Mouse (Mus musculus) thymus, postnatal 10 days (tissue): Measurements from ENCODE around the gene Cel.

Experiments
- DNase-seq, 2 experiments: peaks; one replicate each; pipeline ENCODE4 v3.0.0; 2021; ENCODE audit warnings: low spot score in 2 of 2

The Cel gene

DNA sequence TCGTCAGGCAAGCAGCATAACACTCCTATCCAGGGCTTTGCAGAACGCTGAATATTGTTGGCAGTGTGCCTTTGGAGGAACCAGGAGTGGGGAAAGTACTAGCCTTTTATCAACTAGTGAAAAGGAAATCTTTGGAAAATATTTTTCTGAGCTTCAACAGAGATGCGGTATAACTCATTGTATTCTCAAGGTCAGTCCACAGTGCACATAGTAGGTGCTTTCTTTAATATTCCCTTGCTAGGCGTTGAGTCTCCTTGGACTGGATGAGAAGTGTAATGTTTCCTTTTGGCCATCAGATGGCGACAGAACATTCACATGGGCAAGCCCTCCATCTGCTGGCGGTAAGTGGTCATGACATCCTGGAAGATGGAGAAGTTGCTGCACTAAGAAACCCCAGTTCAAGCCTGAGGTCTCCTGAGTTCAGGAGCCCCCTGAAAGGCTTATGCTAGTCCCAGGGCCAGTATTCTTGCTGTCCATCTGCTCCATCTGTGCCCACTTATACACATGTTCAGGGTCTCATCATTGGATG, 21.9 kb upstream of the Cel start:
- peak; percentile 69 to 84 for DNase-seq

DNA sequence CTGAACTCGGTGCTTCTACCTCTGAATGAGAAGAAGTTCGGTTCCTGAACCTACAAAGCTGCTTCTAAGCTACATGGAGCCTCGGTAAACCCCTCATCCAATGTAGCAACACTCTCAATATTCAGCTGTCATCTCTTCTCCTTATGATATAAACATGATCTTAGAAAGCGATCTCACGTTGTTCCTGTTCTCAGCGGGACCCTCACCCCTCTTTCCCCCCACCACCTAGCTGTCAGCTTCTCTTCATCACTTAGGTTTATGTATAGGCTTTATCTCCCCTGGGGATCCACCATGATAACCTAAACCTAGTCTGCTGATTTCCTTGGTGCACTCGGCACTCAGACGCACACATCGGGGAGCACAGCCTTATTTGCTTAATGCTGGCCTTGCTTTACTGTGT, 20.4 kb upstream of the Cel start, which contains the start of gene Gtf3c5:
TSS of gene Gtf3c5 (minus strand) at position 101 of the 400 bp plus-strand sequence.
- no peak for DNase-seq

DNA sequence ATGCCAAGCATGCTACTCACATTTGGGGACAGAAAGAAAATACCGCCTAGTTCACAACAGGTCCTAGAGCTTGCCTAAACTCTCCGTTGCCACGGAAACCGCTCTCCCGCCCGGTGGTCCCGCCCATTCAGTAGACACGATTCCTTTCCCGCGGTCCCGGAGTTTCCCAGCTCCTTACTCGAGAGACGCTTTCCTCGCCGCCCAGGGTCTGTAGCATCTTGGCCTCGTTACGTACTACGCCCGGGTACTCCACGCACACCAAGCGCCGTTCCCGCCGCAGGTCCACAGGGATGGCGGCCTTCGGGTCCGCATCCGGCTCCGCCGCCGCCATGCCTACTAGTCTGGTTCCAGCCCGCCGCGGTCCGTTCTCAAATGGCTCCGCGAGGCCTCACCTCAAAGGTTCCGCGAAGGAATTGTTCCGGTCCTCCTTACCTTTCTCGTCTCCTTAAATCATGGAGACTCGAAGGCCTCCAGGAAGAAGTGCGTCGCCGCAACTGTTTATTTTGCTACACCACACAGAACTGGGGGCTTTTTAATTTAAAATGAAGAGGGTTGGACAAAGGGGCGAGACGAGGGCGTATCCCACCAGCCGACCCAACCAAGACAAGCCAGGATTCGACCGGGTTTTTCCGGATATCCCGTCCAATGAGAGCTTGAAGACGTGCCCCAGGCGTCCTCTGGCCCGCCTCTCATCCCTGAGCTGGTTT, 19.6 kb upstream of the Cel start:
- peak; percentile 79 to 88 for DNase-seq

DNA sequence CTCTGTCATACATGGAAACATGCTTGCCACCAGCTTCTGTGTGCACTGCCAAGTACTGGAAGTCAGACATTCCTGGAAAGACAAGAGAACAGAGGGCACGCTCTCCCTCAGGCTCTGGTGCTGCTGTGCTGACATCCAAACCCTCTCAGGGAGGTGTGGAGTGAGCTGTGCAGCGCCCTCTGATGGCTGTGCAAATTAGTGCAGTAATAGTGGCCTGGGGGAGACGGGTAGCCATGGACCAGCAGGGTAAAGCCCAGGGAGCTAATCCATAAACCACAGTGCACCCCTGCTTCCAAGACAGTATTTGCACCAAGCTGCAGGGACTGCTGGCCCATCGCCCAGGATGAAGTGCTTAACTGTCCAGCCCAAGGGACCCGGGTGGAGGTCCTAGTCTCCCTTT, 14.8 kb upstream of the Cel start:
- peak in 1 of 2 experiments; percentile 19 for DNase-seq

DNA sequence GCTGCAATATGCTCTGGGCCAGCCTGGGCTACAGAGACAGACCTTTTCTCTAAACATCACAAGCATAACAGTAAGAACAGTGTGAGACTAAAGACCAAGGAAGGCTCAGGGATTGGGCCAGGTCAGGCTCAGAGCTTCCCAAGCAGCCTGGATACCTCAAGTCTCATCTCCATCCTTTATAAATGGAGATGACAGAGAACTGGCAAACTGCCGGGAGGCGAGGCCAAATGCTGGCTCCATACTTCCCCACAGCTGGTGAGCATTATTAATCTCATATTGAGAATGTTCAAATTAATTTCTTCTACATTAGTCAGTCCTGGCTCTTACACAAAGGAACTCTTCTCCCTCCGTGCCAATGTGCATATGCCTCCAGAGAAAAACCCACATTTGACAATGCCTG, 13.6 kb upstream of the Cel start:
- DNase-seq = no peak

DNA sequence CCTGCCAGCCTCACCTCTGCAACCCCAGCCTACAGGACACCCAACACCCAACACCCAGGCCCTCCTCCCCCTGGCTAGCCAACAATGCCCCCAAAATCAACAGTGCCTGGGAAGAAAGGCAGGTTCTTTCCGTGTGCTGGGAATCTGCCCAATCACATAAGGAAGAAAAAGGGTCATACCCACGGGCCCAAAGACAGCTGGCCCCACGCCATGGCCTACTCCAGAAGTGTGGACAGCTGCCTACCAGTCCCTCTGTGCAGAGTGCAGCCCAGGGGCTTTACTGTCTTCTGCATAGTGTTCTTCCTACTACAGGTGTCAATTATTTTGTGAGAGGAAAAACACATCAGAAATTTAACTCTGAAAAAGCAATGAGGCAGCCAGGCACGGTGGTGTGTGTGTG, 12.1 kb upstream of the Cel start:
- no peak for DNase-seq

DNA sequence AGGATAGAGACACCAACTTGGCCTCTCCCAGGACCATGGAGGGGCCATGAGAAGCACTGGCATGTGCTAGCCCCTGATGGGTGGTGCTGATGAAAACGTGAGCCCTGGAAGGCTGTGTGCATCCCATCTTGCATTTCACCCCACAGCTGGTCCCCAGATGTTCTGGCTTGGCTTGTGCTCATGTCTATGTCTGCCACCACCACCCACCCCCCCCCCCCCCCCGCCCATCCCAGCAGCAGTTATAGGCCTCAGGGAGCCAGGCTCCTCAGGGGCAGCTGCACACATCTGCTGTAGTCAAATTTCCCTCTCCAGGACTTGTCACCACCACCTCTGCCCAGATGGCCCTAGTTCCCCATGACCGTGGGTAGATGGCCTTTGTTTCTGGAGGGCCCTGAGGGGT, 6.7 kb upstream of the Cel start:
- DNase-seq = no peak

DNA sequence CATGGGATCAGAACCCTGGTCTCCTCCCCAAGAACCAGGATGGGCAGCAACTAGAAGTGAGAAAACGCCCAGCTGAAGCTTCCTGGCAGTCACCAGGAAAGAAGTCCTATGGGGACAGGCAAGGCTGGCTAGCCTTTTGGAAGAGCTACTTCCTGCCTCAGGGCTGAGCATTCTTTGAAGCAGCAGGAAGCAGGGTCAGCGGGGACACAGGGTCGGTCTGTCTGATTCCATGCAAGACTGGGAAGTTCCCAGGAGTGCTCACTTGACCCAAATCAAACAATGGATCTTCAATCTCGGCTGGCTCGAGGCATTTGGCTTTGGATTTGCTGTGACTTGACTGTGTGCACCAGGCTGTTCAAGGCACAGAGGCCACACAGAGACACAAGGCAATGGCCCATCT, 3.3 kb upstream of the Cel start:
- no peak for DNase-seq

DNA sequence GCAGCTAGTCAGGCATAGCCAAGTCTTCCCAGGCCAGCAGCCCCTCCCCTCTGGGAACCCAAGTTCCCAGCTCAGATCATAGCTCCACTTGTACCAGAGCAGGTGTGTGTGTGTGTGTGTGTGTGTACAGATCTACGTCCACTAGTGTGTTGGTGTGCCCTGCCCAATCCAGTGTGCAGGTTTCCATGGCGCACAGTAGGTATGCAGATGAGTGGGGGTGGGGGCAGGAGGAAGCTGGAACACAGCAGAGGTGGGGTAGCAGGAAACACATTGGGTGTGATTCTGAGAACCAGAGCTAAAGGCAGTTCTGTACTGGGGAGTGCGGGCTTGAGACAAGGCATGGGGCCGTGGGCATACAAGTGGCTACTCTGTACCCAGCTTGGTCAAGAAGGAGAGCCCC, 1.2 kb upstream of the Cel start:
- DNase-seq = no peak

DNA sequence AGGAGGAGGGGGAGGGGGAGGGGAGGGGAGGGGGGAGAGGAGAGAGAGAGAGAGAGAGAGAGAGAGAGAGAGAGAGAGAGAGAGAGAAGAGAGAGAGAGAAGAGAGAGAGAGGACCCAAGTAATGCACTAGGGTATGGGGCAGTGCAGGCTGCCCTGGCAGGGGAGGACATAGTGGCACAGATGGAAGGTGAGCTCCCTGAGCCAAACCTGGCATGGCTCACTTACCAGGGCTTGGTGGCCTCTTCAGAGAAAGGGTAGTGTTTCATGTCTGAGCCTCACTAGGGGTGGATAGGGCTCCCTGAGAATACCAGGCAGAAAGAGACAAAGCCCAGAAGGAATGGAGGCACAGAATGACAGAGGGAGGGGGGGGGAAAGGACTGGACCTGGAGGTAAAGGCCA, 627 bp upstream of the Cel start:
- no peak for DNase-seq

DNA sequence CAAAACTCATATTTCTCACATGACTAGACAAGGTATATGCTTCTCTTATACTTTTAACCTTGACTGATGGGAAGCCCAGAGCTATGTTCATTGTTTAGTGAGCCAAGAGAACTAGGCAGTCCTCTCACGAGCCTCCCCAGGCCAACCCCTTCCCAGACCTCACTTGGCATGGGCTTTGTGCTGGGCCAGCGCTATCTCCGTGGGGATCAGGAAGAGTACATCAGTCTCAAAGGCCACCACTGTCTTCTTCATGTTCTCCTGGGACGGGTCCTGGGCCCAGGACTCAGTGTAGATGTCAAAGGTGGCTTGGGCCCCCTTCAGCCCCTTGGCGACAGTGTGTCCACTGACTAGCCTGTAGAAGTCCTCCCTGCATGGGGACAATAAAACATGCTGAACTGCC, 5.8 kb downstream of the Cel start:
- DNase-seq = no peak

DNA sequence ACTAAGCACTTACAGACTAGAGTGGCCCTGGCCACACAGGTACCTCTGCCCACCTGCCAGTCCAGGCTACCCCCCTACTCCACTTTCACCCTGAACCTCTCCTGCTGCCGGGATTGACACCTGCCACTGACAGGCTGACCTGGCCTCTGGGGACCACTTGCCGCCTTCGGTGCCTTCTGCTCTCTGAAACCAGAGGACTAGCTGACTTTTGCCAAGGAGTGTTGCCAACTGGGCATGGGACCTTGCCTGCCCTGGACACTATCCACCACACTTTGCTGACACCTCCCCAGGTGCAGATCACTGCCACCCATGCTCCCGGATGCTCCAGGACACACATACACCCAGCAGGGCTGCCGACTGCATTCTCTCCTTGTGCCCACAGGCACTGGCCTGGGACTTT, 10.9 kb downstream of the Cel start:
- DNase-seq = no peak

DNA sequence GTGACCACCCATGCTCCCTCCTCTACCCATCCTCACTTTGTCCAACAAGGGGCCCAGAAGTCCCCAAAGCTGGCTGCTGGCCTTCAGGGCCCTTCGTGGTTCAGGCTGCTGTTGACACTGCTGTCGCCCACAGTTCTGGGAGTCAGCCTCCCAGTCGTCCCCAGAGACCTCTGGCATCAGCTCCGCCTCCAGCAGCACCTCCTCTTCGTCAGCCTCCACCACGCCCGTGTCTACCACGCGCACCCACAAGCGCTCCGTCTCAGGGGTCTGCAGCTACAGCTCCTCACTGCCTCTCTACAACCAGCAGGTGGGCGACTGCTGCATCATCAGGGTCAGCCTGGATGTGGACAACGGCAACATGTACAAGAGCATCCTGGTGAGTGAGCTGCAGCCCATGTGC, 14.0 kb downstream of the Cel start:
- no peak for DNase-seq

DNA sequence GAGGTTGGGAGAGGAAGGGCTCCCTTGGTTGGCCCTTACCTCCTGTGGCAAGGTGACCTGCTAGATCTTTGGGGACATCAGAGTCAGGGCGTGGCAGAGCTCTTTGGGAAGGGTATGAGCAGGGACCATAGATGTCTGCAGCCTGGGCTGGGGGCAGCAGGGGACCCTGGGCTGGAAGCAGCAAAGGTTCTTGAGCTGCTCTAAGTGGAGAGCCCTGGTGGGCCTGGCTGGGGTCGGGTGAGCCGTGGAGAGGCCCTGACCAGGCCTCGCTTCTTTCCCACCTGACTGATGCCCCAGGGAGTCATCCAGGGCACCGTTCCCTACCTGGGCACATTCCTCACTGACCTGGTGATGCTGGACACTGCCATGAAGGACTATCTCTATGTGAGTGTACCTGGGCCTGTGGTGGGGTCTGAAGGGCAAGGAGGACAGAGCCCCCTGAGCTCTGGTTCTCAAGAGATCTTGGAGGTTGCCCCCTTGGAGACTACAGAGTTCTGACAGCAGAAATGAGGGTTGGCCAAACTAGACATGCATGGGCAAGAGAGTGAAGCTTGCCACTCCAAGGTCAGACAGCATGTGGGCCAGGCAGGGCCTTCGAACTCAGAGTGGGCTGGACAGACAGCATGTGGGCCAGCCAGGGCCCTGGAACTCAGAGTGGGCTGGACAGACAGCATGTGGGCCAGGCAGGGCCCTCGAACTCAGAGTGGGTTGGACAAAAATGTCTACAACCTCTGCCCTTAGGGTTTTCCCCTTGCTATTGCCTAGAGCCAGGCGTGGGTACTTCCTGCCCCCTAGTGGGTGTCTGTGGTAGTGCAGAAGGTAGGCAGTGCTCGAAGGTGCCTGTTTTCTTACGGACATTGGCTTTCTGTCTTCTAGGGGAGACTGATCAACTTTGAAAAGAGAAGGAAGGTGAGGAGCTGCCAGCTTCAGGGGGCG, 15.7 kb downstream of the Cel start:
- peak; percentile 58 to 88 for DNase-seq

DNA sequence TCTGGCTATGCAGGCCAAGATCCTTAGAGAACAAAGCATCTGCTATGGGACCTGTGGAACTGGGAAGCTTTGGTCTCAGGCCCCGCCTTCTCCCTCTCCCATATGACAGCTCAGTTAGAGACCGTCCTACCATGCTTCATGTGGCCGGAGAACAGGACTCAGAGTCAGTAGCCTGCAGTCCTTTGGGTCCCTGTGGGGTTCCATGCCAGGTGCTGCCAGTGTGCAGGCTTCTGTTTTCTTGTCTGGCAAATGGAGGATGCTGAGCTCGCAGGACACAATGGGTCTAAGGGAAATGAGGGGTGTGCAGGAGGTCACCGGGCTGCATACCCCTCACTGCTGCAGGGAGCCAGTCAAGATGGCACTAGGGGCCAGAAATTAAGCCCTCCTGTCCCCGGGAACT, 16.6 kb downstream of the Cel start:
- DNase-seq = no peak

DNA sequence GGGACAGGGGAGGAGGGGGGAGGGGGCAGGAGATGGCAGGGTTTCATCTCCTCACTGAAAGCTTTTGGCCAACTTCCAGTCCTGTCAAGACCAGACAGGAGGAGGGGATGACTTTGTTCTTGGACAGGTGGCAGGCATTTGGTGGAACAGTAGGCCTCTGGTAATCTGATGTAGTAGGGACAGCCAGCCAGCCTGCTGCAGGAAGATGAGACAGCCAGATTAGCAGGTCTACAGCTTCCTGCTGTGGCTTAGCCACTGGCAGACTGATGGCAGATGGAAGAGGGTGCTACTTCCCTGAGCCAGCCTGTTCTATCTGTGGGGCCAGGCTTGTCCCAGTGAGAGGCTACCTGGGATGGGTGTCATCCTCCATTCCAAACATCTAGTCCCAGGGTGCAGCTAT, 17.2 kb downstream of the Cel start:
- DNase-seq = no peak

DNA sequence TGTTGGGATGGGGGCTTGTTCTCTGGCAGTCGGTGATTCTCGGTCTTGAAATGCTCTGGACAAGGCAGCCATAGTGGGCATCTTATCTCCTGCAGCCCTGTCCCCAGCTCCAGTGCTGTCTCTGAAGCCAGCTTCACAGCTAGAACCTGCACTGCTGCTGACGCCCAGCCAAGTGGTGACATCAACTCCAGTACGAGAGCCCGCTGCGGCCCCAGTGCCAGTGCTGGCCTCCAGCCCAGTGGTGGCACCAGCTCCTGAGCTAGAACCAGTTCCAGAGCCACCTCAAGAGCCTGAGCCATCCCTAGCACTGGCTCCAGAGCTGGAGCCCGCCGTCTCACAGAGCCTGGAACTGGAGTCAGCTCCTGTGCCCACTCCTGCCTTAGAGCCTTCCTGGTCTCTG, 19.3 kb downstream of the Cel start:
- no peak for DNase-seq

DNA sequence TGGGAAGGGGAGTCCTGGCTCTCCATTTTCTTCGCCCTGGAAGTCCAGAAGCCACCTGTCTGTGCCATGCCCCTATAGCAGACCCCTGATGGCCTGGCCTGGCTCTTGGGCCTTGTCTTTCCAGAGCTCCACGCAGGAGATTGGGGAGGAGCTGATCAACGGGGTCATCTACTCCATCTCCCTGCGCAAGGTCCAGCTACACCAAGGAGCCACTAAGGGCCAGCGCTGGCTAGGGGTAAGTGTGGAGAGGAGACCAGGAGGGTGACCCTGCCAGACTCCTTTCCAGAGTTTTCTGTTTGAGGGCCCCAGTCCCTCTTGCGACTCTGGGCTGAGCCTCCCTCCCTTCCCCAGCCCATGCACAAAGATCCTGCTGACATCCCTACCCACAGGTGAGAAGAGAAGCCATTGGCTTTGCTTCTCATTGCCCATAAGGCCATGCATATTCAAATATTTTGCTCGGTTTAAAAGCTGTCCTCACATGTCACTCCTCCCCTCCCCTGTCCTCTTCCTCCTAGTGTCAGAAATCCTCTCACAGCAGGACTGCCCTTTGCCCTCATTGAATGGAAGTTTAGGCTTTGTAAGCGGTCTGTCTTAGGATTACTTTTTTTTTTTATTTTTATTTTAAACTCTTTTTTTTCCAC, 22.5 kb downstream of the Cel start:
- DNase-seq = no peak

DNA sequence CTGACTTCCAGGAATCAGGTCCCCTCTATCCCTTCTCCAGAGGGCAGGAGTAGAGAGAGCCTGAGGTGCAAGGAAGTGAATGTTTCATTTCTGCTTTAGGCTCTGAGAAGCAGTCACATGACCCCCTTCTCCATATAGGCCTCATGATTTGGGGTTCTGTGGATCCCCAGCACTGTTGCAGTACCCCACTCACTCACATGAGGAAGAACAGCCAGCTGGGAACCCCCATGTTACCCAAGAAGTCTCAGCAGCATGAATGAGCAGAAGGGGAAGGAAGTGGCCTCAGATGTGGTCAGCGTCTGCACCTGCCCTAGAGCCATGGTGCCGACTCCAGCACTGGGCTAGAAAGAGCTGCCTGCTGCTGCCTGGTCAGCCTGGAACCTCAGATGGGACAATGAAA, 23.3 kb downstream of the Cel start:
- peak; percentile 27 to 34 for DNase-seq

DNA sequence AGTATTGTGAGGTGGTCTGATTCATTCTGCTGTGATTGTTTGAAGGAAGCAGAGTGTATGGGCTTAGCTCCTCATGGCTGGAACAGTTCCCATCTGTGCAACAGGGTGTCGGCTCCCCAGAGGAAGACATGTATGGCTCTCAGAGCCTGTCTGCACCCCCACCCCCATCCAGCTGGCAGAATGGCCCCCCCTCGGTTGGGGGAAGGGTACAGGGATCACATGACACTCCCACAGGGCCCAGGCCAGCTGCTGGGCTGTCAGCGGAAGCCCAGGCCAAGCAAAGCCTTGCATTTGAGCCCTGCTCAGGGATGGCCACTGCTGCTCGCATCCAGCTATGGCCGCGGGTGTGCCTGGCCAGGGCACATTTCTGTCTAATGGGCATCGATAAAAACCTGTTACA, 24.0 kb downstream of the Cel start:
- DNase-seq = no peak

DNA sequence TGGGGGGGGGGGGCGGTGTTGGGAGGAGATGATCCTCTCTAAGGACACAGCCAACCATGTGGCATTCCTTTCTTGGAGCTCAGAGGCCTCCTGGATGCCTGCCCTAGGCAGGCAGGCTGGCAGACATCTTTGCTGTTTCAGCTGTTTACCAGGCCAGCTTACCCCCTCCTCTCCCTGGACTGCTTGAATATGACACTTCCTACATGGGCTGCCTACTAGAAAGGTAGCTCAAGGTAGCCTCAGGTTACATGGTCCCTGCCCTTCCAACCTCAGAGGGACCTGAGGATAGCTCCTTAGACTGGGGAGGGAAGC, 24.4 kb downstream of the Cel start:
- no peak for DNase-seq

DNA sequence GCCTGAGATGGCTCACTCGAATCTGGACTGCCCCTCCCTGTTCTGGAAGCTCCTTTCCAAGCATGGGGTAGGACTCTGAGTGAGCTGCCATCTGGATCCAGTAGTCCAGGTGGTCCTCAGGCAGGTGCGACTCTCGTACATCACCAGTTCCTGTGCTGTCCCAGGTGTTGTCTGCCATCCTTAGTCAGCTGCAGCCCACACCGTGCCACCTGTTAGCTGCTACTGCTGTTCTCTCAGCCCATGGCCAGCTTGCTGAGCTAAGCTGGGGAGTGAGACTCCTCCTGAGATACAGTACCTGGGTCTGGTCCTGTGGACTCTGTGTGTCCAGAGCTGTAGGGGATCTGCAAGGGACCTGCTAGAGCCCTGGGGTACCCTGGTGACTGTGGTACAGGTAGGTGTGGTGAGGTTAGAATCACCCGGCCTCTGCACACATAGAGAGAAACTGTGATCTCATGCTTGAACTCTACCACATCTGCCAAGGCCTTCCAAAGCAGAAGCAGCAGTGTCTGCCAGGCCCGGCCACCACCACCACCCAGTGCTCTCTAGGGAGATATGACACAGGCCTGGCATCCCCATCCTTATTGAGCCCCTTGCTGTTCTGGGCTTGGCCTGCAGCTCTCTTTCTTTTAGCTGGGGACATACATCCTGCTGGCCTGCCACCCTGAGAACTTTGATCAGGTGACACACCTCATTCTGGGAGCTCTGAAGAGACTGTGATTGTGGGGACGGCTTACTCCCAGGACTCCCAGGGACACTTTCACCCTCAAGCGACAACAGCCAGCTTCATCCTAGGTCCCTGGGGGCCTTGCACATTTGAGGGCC, 25.0 kb downstream of the Cel start:
- DNase-seq = no peak
